Mouse (Mus musculus) gastrocnemius, postnatal 36 days (tissue): Measurements from ENCODE around the gene Gm48551. TPM values are rescaled to one million over a fixed set of nuclear protein-coding genes. Genes with fewer than 3 reads are reported as not detected.

Experiments used
- DNase-seq, 2 experiments: peaks; one replicate each; pipeline ENCODE4 v3.0.0; 2022
- intact Hi-C: fragments of 180-260 bp; cut with DNase I; formaldehyde crosslinking; loops from one replicate; pipeline ENCODE4 v1.15.1; 2025
- total RNA-seq, 2 experiments: library from RNA; stranded (reverse); gene quantifications; 2 replicates each; pipeline ENCODE4 v1.2.3; 2021

The Gm48551 gene
- total RNA-seq, 2 experiments from 2014 or later, result 0.89 to 1.2 TPM

GRCm38 (mm10) chr10:81401205-81401520 lies 16.9 kb downstream of the Gm48551 start:
- intact Hi-C loops, result no loop called here
- no peak for DNase-seq

GRCm38 (mm10) chr10:81401521-81402226 lies 17.4 kb downstream of the Gm48551 start:
- intact Hi-C loops, result no loop called here
- DNase-seq, result peak in 1 of 2 experiments; percentile 77

DNA sequence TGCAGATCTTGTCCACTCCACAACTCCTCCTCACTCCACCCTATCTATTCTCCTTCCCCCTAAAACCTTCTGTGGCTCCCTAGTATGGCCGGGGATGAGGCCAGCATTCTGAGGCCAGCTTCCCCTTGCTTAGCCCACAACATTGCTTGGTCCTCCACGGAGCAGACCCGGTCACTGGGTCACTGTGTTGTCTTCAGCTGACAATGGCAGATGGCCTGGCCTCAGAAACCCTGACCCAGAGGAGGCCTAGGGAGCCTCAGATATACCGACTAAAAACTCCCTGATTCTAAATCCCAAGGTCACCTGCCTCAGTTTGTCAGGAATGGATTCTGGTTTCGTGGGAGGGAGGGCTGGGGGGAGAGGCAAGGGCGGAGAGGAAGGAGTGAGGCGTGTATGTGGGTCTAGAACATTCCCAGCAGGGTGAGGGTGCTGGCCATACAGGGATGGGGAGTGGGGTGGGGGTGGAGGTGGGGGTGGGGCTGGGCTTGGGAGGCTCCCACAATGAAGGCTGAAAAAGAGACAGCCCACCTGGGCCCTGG lies 18.0 kb downstream of the Gm48551 start:
- no peak for DNase-seq
- intact Hi-C loops, result no loop called here

- intact Hi-C loops, result no loop called here
- no peak for DNase-seq
Measured at GRCm38 (mm10) chr10:81403511-81403910, 19.2 kb downstream of the Gm48551 start.

GRCm38 (mm10) chr10:81404082-81404481 lies 19.8 kb downstream of the Gm48551 start:
- intact Hi-C loops, result no loop called here
- DNase-seq, result no peak

DNA sequence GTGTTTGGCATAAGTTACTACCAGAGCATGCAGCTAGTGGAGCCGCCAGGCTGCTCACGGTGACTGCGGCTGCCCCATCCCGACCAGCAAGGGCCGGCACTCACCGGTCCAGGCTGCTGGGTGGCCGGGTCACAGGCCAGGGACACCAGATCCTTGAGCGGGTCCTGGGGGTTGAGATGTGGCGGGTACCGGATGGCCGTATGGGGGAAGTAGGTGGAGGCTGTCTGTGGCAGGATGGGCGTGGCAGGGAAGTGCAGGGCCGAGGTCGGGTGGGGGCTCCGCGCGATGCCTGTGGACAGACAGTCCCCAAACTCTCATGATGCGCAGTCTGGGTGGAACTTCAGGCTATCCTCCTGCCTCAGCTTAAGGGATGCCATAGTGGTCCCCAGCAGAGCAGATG lies 20.5 kb downstream of the Gm48551 start:
- no peak for DNase-seq
- intact Hi-C loops, result no loop called here

GRCm38 (mm10) chr10:81405588-81406201 lies 21.4 kb downstream of the Gm48551 start:
- peak in 1 of 2 experiments; percentile 63 for DNase-seq
- intact Hi-C loops, result loop anchor here (2.0 kb wide), 1 partner anchor 29 kb away; no protein-coding TSS in a partner anchor

GRCm38 (mm10) chr10:81406504-81407440 lies 22.5 kb downstream of the Gm48551 start:
- no peak for DNase-seq
- intact Hi-C loops, result loop anchor here (2.0 kb wide), 1 partner anchor 28 kb away; no protein-coding TSS in a partner anchor

- intact Hi-C loops, result loop anchor here (2.0 kb wide), 1 partner anchor 27 kb away; no protein-coding TSS in a partner anchor
- peak; percentile 65 to 66 for DNase-seq
Measured at GRCm38 (mm10) chr10:81407539-81408423, 23.5 kb downstream of the Gm48551 start.

DNA sequence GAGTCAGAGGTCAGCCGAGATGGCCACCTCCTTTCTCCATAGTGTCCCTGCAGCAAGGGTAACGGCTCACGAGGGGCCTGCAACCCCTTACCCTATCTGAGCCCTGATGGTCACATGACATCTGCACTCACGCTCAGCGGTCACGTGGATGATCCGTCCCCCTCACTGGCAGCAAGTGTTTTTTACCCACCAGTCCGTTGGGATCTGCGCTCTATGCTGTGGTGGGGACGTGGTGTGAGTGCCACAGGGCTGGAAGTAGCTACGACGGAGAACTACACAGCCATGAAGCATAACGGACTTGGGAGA lies 24.1 kb downstream of the Gm48551 start:
- intact Hi-C loops, result no loop called here

GRCm38 (mm10) chr10:81408871-81409291 lies 24.6 kb downstream of the Gm48551 start:
- intact Hi-C loops, result no loop called here
- DNase-seq, result peak; percentile 84 to 85

More for the DNA sequence above, 24.1 kb downstream of the Gm48551 start:
- no peak for DNase-seq

- intact Hi-C loops, result no loop called here
- no peak for DNase-seq
Measured at GRCm38 (mm10) chr10:81409330-81409729, 25.1 kb downstream of the Gm48551 start.

- intact Hi-C loops, result no loop called here
- DNase-seq, result no peak
Measured at GRCm38 (mm10) chr10:81410350-81410749, 26.1 kb downstream of the Gm48551 start.

GRCm38 (mm10) chr10:81410981-81411380 lies 26.7 kb downstream of the Gm48551 start:
- DNase-seq, result no peak
- intact Hi-C loops, result no loop called here

DNA sequence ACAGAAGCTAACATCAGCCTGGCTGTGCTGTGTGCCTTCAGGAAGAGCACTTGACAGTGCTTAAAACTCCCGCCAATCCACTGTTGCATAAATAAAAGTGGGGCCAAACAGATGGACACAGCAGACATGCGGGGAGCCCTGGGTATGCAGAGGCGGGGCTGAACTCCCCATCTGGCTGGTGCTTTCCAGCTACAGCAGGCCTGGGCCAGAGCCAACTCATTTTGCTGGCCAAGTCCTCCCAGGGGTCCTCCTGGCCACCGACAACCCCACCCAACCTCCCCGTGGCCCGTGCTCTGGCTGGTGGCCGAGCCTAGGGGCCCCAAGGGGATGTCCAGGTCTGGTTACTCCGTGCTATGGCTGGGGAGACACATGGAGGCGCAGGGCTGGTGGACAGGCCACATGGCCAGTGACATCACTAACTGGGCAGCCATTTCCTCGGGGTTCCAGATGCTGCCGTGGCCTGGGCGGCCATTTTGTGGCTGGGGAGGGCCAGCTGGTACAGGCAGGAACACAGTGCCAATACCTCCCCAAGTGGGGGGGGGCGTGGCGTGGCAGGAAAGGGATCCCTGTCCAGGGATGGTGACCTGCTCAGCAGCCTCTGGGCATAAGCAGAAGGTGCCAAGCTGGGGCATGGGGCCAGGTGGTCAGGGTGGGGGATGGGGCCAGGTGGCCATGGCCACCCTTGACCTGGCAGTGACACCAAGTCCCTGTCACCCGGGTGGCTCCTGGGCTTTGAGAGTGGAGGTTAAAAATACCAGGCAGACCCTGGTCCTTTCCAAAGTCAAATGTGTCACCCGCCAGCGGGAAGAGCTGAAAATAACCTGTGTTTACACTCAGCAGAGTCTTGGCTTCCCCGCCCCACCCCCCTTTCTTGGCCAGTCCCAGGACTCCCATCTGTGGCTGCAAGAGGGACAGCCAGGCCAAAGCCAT lies 27.5 kb downstream of the Gm48551 start:
- intact Hi-C loops, result no loop called here
- DNase-seq, result peak; percentile 92 to 98

DNA sequence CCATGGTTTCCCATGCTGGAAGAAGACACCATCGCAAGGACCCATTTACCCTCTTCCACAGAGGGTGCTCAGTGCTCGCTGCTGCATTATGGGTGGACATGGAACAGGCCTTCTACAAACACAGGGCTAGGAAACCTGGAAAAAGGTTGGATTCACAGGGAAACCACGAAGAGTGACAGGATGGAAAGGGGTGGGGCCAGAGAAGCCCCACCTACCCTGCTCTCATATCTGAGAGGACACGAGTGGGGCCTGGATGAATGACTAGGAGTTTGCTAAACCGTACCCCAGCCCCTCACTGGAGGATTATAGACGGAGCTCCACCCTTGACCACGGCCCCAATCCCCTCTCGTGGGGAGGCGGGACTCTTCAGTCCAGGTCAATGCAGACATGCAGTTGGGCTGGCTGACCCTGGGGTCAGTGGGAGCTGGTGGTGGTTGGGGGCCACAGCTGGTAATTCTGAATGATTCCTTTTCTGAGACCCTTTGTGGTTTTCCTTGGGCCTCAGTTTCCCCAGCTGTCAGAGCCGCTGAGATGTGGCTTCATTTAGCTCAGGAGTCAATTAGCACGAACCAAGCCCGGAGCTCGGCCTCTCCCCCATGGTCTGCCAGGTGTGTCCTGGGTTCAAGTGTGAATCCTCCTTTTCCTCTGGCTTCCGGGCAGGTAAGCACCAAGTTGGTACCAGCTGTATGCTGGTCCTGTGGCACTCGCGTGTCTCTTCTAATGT lies 28.5 kb downstream of the Gm48551 start:
- DNase-seq, result peak in 1 of 2 experiments; percentile 18
- intact Hi-C loops, result no loop called here

GRCm38 (mm10) chr10:81413310-81414261 lies 29.3 kb downstream of the Gm48551 start:
- intact Hi-C loops, result no loop called here
- DNase-seq, result peak; percentile 88 to 93
